Mouse (Mus musculus): ENCODE data around the gene Rtl5.

Rtl5 gene

DNA sequence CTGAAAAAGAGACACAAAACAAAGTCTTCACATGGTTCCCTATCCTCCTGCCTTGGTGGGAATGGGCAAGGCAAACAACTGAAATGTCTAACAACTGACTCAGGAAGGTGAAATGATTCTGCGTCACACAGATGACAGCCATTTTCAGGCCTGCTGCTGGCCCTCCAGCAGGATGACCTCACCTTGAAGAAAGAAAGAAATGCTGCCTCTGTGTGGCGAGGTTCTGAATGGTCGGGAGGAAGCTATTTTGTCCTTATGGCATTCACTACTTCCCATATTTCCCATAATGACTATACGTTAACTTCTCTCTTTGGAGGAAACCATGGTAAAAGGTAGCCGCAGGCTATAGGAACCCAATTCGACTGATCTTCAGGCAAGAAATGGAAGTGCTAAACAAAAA is 4.0 kb downstream of the Rtl5 start:
- DNase-seq (ENCODE audit: extremely low read depth, insufficient read length, low spot score), result no peak

DNA sequence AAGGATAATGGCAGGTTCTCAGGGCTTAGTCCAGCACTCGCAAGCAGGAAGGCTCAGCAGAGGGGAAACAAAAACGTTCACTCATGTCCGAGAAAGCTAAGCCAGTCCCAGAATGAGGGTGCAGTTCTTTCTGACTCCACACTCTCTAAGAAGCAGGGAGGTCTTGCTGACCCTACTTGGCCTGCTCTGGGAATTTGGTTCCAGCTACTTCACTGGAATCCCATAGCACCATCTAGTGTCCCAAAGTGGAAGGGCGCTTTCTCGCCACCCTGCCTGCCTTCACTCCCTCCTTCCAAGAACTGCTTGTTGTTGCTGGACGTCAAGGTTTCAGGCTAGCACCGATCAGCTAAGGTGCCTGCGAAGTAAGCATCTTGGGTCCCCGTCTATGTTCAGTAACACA is 5.0 kb downstream of the Rtl5 start:
- peak; percentile 18 for DNase-seq (ENCODE audit: extremely low read depth, insufficient read length, low spot score)

DNA sequence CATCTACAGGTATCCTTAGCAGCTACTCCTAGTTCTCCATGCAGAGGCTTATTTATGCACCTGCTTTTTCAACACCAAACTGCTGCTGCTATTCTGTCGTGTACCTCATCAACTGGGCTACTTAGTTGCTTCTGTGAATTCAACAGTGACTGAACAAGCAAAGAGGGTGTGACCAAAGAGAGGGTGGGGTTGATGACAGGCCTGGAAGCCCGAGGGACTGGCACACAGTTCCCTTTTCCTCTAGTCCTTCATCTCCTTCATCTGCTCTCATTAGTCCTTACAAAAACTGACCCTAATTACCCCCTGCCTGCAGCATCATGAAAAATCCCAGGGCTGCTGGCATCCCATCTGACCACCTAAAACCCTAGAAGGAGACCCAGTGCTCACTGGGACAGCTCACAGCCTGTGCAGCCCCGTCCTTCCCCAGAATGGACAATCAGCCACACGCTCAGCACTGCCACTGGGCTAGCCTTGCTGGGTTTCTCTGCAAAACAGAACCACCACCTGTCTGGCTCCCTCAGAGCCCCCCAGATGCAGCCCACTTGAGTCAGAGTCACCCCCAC is 5.8 kb downstream of the Rtl5 start:
- DNase-seq (ENCODE audit: extremely low read depth, insufficient read length, low spot score), result no peak

DNA sequence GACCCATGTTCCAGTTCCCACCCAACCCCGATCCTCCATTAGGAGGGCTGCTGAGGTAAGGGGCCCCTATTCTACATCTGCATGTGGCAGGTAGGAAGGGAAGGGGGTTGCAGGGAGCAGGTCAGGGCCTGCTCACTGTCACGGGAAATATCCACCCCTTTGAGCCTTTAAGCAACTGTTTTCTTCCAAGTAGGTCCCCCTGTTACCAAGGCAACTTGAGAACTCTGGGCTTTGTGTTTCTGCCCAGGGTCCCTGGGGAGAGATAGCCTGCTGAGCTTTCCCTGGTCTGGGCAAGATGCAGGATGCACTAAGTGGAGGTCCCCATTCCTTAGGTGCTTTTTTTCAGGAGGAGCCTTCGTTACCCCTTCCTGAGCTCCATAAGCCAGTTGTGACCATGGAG is 7.0 kb downstream of the Rtl5 start:
- no peak for DNase-seq (ENCODE audit: extremely low read depth, insufficient read length, low spot score)

DNA sequence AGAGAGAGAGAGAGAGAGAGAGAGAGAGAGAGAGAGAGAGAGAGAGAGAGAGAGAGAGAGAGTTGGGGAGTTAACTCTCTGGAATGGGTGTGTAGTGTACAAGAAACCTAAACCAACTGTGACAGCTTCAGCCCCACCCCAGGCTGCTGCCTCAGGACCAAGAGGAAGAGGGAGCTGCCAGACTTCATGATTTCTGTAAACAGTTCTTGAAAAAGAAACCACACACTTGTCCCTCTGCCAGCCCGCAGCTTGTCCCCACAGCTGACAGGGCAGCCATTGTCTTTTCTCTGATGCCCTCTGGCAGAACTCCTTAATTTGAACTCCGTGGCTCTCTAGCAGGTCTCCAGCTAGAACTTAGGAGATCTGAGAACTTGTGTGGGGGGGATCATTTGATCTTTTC is 10.2 kb downstream of the Rtl5 start:
- DNase-seq (ENCODE audit: extremely low read depth, insufficient read length, low spot score), result peak; percentile 59

DNA sequence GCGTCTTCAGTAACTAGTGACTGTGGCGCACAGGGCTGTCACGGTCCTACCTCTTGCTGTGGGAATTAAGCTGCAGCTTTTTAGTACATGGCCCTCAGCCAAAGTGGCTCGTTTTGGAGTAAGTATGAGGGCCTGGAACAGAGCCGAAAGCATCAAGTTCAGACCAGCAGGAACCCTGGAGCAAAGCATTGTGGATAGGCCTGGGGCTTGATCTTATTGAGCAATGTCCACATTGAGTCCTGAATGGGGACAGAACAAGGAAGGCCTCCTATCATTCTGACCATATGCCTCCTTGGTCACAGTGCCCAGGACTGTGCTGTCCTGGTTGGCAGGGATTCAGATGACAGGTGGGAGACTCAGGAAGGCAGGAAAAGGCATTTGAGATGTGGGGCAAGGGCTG is 10.9 kb downstream of the Rtl5 start:
- DNase-seq (ENCODE audit: extremely low read depth, insufficient read length, low spot score), result no peak

DNA sequence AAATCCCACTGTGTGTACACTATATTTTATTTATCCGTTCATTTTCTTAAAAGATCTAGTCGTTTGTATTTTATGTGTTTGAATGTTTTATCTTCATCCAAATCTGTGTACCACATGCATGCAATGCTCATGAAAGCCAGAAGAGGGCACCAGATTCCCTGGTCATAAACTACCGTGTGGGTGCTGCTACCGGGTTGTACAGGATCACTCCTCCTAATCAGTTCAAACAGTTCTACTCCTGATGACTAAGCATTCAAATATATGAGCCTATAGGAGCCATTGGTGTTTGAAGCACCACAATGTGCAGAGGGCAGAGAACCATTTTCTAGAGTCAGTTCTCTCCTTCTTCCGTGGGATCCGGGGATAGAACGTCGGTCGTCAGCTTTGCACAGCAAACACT is 11.7 kb downstream of the Rtl5 start:
- no peak for DNase-seq (ENCODE audit: extremely low read depth, insufficient read length, low spot score)

DNA sequence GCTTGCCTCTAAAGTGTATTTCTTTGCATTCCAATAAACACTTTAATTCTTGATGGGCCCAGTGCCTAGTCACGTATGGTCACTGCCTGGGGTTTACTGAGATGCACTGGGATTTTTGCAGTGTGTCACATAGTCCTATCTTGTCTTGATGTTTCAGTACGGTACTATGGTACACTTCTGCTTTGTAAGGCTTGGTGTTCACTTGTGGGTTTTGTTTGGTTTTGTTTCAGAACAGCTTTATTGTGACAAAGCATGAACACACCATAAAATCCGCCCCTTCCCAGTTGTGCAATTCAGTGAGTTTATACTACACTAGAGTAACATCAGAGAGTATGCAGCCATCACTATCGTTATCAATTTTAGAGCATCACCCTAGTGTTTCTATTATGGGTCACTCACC is 17.1 kb downstream of the Rtl5 start:
- DNase-seq (ENCODE audit: extremely low read depth, insufficient read length, low spot score), result no peak

DNA sequence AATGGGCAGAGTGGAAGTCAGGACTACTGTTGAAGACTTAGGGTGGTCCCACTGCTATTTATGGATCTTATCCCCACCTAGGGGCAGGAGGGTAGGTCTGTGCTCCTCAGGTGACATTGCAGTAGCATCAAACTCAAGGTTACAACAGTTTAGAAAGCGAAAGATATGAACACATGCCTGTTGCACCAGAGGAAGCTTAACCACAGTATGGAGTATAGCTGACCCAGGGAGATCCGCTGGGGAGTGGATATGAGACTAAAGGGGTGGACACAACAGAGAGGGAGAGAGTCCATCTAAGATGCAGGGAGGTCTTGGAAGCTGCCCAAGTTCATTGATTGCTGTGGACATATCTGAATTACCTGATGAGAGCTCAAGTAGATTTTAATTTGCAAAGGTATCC is 17.7 kb downstream of the Rtl5 start:
- no peak for DNase-seq (ENCODE audit: extremely low read depth, insufficient read length, low spot score)

DNA sequence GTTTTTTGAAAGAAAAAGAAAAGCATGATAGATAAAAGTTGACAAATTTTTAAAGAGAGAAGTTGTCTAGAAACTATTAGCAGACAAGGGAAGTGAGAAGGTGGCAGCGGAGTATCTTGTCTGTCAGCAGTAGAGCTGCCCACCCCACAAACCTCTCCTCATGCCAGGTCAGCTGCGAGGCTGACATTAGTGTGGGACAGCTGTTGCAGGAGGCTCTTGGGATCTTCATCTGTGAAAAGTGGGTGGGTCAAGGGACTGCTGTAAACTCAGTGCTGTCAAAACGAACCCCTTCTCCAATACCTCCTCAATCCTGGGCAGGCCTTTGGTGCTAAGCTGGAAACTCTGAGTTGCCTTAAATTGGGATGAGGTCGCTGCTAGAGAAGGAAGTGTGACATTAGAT is 19.9 kb downstream of the Rtl5 start:
- no peak for DNase-seq (ENCODE audit: extremely low read depth, insufficient read length, low spot score)

DNA sequence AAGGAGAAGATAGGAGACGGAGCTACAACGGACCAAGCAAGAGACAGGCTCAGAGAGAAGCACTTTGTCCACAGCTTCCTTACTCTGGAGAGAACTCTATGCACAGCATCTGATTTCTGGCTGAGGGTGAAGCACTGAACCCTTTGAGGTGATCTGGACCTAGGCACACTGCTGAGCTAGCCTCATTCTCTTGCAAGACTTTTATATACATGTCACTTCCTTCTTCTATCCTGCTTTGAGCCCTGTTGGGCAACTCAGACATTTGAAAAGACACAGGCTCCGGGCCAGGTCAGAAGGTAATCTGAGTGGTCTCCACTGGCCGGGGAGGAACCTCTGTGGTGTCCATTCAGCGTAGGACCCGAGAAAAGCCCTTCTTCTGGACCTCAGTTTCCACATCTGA is 20.6 kb downstream of the Rtl5 start:
- no peak for DNase-seq (ENCODE audit: extremely low read depth, insufficient read length, low spot score)

DNA sequence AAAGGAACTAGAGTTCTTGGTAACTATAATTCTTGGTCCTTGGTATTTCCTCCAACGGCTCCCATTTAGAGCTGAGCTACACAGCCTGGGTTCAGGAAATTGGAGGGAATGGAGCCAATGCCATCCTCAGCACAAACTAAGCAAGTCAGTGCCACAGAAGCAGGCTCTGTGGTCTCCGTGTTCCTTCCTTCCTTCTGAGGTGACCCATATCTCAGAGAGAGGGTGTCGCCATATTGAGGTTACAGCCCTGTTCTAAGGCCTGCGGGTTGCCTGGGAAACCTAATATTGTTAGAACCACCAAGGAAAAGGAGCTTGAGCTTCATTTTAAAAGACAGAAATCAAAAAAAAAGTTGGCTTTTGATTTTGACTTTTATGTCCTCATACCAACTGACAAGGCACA is 28.7 kb downstream of the Rtl5 start:
- DNase-seq (ENCODE audit: extremely low read depth, insufficient read length, low spot score), result no peak

DNA sequence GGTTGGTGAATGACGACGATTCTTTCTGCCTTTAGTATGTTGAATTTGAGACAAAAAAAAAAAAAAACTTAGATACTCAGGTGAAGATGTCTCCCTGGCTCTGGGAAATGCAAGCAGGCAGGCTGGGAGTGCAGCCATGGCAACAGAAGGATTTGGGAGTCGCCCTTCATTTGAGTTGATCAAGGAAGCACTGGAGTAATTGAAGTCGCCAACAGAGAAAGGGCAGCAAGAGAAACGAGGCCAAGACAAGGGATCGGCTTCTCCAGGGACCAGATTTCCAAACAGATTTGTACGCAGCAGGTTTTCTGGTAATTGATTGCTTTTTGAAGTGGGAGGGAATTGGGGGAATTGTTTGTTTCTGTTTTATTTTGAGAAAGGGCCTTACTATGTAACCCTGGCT is 29.5 kb downstream of the Rtl5 start:
- no peak for DNase-seq (ENCODE audit: extremely low read depth, insufficient read length, low spot score)

DNA sequence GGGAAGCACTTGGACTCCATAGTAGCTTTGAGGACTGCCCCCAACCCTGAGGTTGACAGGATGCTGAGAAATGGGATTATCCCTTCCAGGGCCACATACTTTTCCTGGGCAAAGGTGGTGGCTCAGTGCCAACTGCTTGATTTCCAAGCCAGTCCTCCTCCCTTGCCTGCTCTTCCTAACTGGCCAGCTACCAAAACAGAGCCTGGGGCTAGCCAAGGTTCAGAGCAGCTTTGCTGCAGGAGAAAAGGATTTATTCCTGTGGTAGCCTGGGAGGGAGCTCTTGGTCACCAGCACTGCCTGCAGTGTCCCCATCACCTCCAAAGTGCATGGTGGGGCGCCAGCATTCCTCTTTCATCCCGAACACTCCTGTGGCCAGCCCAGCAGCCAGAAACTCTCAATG is 33.6 kb downstream of the Rtl5 start:
- no peak for DNase-seq (ENCODE audit: extremely low read depth, insufficient read length, low spot score)

DNA sequence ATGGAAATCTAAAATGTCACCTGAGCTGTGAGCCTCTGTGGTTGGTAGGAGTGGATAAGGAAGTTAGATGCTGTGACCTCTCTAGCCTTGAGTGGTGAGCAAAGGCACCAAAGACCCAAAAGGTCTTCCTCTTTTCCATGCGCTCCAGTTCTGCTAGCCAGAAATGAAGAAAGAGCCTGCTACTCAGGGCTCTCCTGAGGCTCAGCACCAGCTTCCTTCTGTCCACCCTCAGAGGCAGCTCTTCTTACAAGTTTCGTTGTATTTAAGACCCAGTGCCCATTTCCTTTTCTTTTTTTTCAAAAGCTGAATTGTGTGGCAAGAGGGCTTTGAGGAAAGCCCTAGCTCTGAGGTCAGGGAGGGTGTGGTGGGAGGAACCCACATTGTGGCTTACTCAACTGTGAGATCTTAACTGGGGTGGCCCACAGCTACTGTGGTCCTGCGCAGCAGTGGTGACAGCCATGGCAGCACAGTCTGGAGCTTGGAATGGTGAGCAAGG is 34.2 kb downstream of the Rtl5 start:
- DNase-seq (ENCODE audit: extremely low read depth, insufficient read length, low spot score), result no peak

DNA sequence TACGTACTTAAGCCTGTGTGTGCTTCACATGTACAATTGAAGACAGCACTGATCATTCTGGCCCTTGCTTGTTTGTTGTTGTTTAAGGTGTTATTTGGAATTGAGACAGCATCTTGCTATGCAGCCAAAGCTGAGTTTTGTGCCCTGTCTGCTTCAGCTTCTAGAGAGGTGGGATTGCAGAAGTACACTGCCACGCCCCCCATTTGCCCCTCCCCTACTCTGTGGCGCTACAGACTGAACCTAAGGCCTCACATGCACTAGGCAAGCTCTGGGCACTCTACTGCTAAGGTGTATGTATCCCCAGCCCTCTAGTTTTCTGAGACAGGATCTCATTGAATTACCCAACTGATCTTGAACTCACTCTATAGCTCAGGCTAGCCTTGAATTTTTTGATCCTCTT is 35.4 kb downstream of the Rtl5 start:
- DNase-seq (ENCODE audit: extremely low read depth, insufficient read length, low spot score), result no peak

DNA sequence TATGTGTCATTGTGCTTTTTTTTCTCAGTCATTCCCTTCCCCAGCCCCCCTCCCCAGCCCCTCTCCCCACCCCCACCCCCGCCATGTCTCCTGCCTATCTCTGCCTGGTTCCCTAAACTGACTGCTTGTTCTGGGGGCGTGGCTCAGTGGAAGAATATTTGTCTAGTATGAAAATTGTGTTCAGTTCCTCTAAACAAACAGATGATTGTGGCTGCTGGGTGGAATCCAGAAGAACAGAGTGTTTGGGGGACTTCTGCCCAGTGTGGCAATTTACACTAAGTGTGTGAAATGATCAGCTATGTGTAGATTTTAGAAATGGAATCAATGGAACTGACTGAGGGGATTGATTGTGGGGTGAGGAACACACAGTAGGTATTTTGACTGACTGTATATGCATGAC is 37.5 kb downstream of the Rtl5 start:
- no peak for DNase-seq (ENCODE audit: extremely low read depth, insufficient read length, low spot score)

DNA sequence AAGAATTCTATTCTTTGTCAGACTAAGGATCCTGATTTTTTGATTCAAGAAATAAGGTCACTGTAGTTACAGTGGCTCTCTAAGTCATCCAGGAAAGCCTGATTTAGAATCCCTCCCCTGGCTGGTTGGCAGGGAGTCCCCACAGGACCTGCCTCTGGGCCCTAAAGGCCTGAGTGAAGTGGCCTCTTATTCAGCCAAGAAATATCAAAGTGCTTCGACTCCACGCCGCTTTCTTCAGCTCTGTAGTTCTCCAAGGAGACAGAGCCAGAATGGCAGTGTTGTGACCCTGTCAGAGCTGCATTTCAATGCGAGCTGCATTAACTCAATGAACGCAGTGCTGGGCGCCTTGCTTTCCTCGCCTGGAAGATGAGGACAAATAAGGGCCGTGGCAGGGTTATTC is 38.7 kb downstream of the Rtl5 start:
- no peak for DNase-seq (ENCODE audit: extremely low read depth, insufficient read length, low spot score)

DNA sequence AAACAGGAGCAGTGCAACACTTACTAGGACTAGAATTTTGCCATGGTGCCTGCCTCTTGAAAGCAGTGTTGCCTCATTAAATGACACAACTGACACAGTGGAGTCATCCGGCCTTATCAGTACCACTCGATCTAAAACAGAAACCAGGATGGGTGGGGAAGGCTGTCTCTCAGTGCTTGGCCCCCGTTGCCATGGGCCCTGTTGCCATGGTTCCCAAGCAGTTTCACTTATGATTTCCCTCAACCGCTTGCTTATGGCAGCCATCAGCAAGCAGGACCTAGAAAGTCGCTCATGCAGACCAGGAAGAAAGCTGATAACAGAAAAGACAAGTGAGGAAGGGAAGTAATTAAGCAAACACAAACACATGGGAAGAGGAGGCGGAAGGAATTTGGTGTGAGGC is 39.3 kb downstream of the Rtl5 start:
- DNase-seq (ENCODE audit: extremely low read depth, insufficient read length, low spot score), result no peak

DNA sequence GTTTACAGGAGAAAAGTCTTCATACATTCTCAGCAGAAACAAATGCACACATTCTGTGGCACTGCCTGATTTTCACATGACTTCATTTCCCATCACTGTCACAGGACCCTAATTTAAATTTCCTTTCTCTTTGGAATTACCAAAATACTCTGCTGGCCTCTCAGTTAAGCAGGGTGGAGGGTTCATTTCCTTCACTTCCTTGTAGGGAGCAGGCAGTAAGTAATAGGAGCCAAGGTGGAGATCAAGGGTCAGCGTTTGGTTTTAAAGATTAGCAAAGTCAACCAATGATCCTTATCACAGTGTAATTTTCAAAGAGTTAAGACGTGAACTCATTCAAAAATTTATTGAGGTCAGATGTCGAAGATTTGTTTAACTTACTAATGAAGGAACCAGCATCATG is 46.1 kb downstream of the Rtl5 start:
- DNase-seq (ENCODE audit: extremely low read depth, insufficient read length, low spot score), result no peak

DNA sequence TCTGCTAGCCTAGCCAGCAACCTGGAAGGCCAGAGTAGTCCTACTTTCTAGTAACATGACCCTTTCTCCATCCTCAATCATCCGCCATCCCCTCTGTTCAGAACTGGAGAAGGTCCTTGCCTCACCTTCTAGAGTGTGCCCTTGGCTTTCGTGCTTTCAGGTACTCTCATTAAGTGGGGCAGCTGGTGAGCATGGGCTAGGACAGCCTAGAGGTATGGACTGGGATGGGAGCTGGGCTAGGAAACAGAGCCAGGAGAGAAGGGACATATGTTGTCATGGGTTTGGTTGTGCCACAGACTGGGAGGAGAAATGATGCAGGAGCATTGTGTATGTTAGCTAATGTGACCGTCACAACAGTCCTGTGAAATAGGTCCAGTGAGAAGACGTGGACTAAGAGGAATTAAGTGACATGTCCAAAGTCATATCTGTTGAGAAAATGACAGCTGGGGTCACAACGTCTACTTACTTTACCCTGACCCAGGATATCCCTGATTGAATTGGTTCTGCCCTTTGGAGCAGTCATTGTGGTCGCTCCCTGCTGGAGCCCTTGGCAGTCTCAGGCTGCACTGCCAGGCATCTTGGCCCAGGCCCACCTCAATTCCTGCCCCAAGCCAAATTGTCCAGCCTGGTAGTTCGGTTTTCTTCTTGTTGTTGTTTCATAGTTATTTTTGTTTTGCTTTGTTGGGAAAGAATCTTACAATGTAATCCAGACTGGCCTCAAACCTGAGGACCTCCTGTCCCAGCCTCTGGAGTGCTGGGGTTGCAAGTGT is 51.4 kb downstream of the Rtl5 start:
- no peak for DNase-seq (ENCODE audit: extremely low read depth, insufficient read length, low spot score)

DNA sequence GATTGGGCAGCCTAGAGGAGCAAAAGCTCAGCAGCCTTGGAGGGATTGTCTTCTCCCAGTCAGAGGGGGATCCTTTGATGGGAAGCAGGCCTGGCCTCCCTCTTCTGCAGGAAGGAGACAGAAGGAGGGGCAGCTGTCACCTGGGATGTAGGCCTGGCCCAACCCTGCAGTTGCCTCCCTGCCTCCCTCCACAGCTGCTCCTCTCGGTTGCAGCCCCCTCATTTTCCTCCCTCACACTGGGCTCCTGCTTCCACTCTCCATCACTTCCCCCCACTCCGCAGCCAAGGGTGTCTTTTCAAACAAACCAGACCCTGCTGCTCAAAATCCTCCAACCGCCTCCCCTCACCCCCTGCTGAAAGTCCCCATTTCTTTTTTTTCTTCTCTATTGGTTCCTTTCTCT is 52.2 kb downstream of the Rtl5 start:
- no peak for DNase-seq (ENCODE audit: extremely low read depth, insufficient read length, low spot score)

All from 3134 (cell line).